Mouse (Mus musculus): ENCODE measurements around the gene Tm4sf5.

- TF ChIP-seq CTCF (conservative IDR thresholded peaks at IDR 0.05; ENCODE audit: insufficient read depth, insufficient read length, low read depth, low read length), result no peak
- no peak for TF ChIP-seq POLR2A (IDR thresholded peaks at IDR 0.05; ENCODE audit: low read depth, low read length)
These were observed 45.4 kb upstream of the Tm4sf5 start, which contains the start of gene Cxcl16 for GRCm38 (mm10) chr11:70459601-70460101.

All from kidney, adult 2 months (tissue).